Mouse (Mus musculus) erythroblast, embryonic 14.5 days (primary cell): Measurements from ENCODE around the gene Capn5.

Experiments used
- GATA1 ChIP-seq: IDR thresholded peaks from 2 replicates; pipeline ENCODE4 v1.6.1; 2012; ENCODE audit warnings: low read length, inconsistent platforms, mixed read lengths
- TAL1 ChIP-seq: IDR thresholded peaks from 3 replicates; pipeline ENCODE4 v1.6.1; 2012; ENCODE audit warnings: low read length, inconsistent platforms, mixed read lengths

DNA sequence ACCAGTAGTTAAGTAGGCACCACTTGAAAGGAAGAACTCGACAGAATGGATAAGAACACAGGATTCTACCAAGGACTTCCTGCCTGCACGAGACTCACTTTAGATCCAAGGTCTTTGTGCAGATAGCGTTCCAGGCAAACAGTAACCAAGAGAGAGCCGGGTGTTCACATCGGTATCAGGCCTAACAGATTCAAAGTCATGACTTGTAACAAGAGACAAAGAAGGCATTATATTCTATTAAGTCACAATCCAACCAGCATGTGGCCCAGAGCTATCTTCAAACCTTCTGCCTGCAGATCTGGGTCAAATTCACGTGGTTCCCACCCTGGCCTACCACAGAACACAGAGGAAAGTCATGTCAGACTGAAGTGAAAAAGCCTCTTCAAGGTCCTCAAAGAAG is 63.4 kb downstream of the Capn5 start:
- TF ChIP-seq TAL1 (no peak), GATA1 (no peak)
